Mouse (Mus musculus): ENCODE results near the gene Rrnad1. TPM values are rescaled to one million over a fixed set of nuclear protein-coding genes. Genes with fewer than 3 reads are reported as not detected.
A peak's percentile ranks its signal among the peaks of the same experiment; 100 is the strongest.

The Rrnad1 gene
- total and polyA plus RNA-seq, 3 experiments: 10.9 to 21.1 TPM; not detected in 1

- Histone ChIP-seq H3K27ac (ENCODE audit: control insufficient read depth, low read depth, low read length) (no peak overlapping the region), H3K79me2 (ENCODE audit: control insufficient read depth, insufficient read depth, low read length, poor library complexity) (peaks cover under 1% of the 10 kb centered on the region; the same call in 1 of the 2 replicates), H3K4me3 (ENCODE audit: control insufficient read depth in 1 of 2, insufficient read depth in 1 of 2, low read depth in 2 of 2, low read length in 2 of 2) (no peak overlapping the region), H3K4me1 (ENCODE audit: control insufficient read depth in 1 of 2, insufficient read depth in 2 of 2, low read length in 2 of 2) (no peaks in the 10 kb centered on the region; a peak in 1 of 4 replicates), H3K9me3 (replicated peaks; ENCODE audit: insufficient read depth, low read length) (no peaks in the 10 kb centered on the region), H3K9ac (ENCODE audit: control insufficient read depth, low read depth, low read length, poor library complexity, severe bottlenecking) (no peak overlapping the region), H3K36me3 (ENCODE audit: control insufficient read depth in 1 of 2, insufficient read depth in 2 of 2, low read length in 2 of 2) (peaks cover 0 to 31% of the 10 kb centered on the region in 2 experiments; a peak in 2 of 4 replicates), H3K27me3 (ENCODE audit: control insufficient read depth in 1 of 2, insufficient read depth in 2 of 2, low read length in 2 of 2) (no peaks in the 10 kb centered on the region)
- no peak for TF ChIP-seq MXI1 (IDR thresholded peaks at IDR 0.05; ENCODE audit: low read depth, low read length)
- no peak for TF ChIP-seq CHD2 (IDR thresholded peaks at IDR 0.05; ENCODE audit: low read length)
- TF ChIP-seq SIN3A (IDR thresholded peaks at IDR 0.05; ENCODE audit: low read length): no peak
- no peak for TF ChIP-seq NELFE (IDR thresholded peaks at IDR 0.05; ENCODE audit: low read depth, low read length)
- no peak for TF ChIP-seq GABPA (IDR thresholded peaks at IDR 0.05; ENCODE audit: low read depth, low read length)
- DNase-seq (ENCODE audit: low read depth, low spot score): no peak
These were observed 12.0 kb upstream of the Rrnad1 start for GRCm38 (mm10) chr3:87942471-87942870.

- Histone ChIP-seq H3K27ac (ENCODE audit: control insufficient read depth, low read depth, low read length) (no peak overlapping the region), H3K9ac (ENCODE audit: control insufficient read depth, low read depth, low read length, poor library complexity, severe bottlenecking) (no peak overlapping the region), H3K36me3 (ENCODE audit: control insufficient read depth in 1 of 2, insufficient read depth in 2 of 2, low read length in 2 of 2) (peaks cover 0 to 42% of the 10 kb centered on the region in 2 experiments; a peak in 3 of 4 replicates), H3K79me2 (ENCODE audit: control insufficient read depth, insufficient read depth, low read length, poor library complexity) (peaks cover 14% of the 10 kb centered on the region), H3K27me3 (ENCODE audit: control insufficient read depth in 1 of 2, insufficient read depth in 2 of 2, low read length in 2 of 2) (no peaks in the 10 kb centered on the region), H3K4me1 (ENCODE audit: control insufficient read depth in 1 of 2, insufficient read depth in 2 of 2, low read length in 2 of 2) (no peaks in the 10 kb centered on the region; a peak in 1 of 4 replicates), H3K9me3 (replicated peaks; ENCODE audit: insufficient read depth, low read length) (no peaks in the 10 kb centered on the region), H3K4me3 (ENCODE audit: control insufficient read depth in 1 of 2, insufficient read depth in 1 of 2, low read depth in 2 of 2, low read length in 2 of 2) (no peak overlapping the region)
- DNase-seq (ENCODE audit: low read depth, low spot score): no peak
- TF ChIP-seq EP300 (IDR thresholded peaks at IDR 0.05; ENCODE audit: low read depth in 1 of 2, low read length in 2 of 2) (no peak), UBTF (IDR thresholded peaks at IDR 0.05; ENCODE audit: borderline replicate concordance, insufficient read depth, low read depth, low read length) (no peak), MAFK (IDR thresholded peaks at IDR 0.05; ENCODE audit: borderline replicate concordance, low read depth, low read length) (no peak), SIN3A (IDR thresholded peaks at IDR 0.05; ENCODE audit: low read length) (no peak), ZC3H11A (IDR thresholded peaks at IDR 0.05; ENCODE audit: low read depth, low read length) (no peak), CHD1 (IDR thresholded peaks at IDR 0.05; ENCODE audit: low read depth, low read length) (no peak), MYB (IDR thresholded peaks at IDR 0.05; ENCODE audit: low read depth, low read length) (no peak), MAZ (IDR thresholded peaks at IDR 0.05; ENCODE audit: low read depth, low read length) (no peak), POLR2AphosphoS2 (IDR thresholded peaks at IDR 0.05; ENCODE audit: low read length) (no peak)
These were observed 10.1 kb upstream of the Rrnad1 start for GRCm38 (mm10) chr3:87940611-87941010.

- Histone ChIP-seq H3K4me3 (ENCODE audit: control insufficient read depth in 1 of 2, insufficient read depth in 1 of 2, low read depth in 2 of 2, low read length in 2 of 2) (no peak overlapping the region), H3K79me2 (ENCODE audit: control insufficient read depth, insufficient read depth, low read length, poor library complexity) (peaks cover 50% of the 10 kb centered on the region), H3K9me3 (replicated peaks; ENCODE audit: insufficient read depth, low read length) (no peaks in the 10 kb centered on the region), H3K4me1 (ENCODE audit: control insufficient read depth in 1 of 2, insufficient read depth in 2 of 2, low read length in 2 of 2) (peaks cover 0 to 16% of the 10 kb centered on the region in 2 experiments; a peak in 3 of 4 replicates), H3K36me3 (ENCODE audit: control insufficient read depth in 1 of 2, insufficient read depth in 2 of 2, low read length in 2 of 2) (peaks cover 29 to 41% of the 10 kb centered on the region in 2 experiments), H3K27ac (ENCODE audit: control insufficient read depth, low read depth, low read length) (no peak overlapping the region), H3K27me3 (ENCODE audit: control insufficient read depth in 1 of 2, insufficient read depth in 2 of 2, low read length in 2 of 2) (no peaks in the 10 kb centered on the region), H3K9ac (ENCODE audit: control insufficient read depth, low read depth, low read length, poor library complexity, severe bottlenecking) (no peak overlapping the region)
- peak; percentile 76 for DNase-seq (ENCODE audit: low read depth, low spot score)
- TF ChIP-seq CTCF (IDR thresholded peaks at IDR 0.05 in 2 of 3, conservative IDR thresholded peaks at IDR 0.05 in 1 of 3; ENCODE audit: control insufficient read depth in 1 of 3, insufficient read depth in 1 of 3, low read depth in 2 of 3, low read length in 3 of 3, poor library complexity in 1 of 3, severe bottlenecking in 1 of 3) (peak; percentile 89 to 94 (median 91)), POLR2AphosphoS5 (IDR thresholded peaks at IDR 0.05; ENCODE audit: borderline replicate concordance, low read depth, low read length) (no peak), CHD1 (IDR thresholded peaks at IDR 0.05; ENCODE audit: low read depth, low read length) (no peak), ELF1 (IDR thresholded peaks at IDR 0.05; ENCODE audit: low read depth, low read length) (no peak), JUND (IDR thresholded peaks at IDR 0.05; ENCODE audit: low read depth, low read length) (no peak), E2F4 (IDR thresholded peaks at IDR 0.05; ENCODE audit: borderline replicate concordance, low read depth, low read length) (no peak), ZMIZ1 (IDR thresholded peaks at IDR 0.05; ENCODE audit: low read depth, low read length) (no peak), TAL1 (IDR thresholded peaks at IDR 0.05; ENCODE audit: low read length) (no peak), NELFE (IDR thresholded peaks at IDR 0.05; ENCODE audit: low read depth, low read length) (no peak), EP300 (IDR thresholded peaks at IDR 0.05; ENCODE audit: low read depth in 1 of 2, low read length in 2 of 2) (no peak), MAZ (IDR thresholded peaks at IDR 0.05; ENCODE audit: low read depth, low read length) (0 out of 2 replicates have a peak, but pooled peaks have one; percentile 30), TCF12 (IDR thresholded peaks at IDR 0.05; ENCODE audit: low read depth, low read length) (no peak), HCFC1 (IDR thresholded peaks at IDR 0.05; ENCODE audit: low read depth, low read length) (no peak), MYB (IDR thresholded peaks at IDR 0.05; ENCODE audit: low read depth, low read length) (no peak), UBTF (IDR thresholded peaks at IDR 0.05; ENCODE audit: borderline replicate concordance, insufficient read depth, low read depth, low read length) (no peak), GATA1 (IDR thresholded peaks at IDR 0.05; ENCODE audit: low read depth, low read length) (no peak), SMC3 (IDR thresholded peaks at IDR 0.05; ENCODE audit: low read depth, low read length) (peak; percentile 71), RCOR1 (IDR thresholded peaks at IDR 0.05; ENCODE audit: low read depth, low read length) (no peak)
These were observed 5.3 kb upstream of the Rrnad1 start for GRCm38 (mm10) chr3:87935776-87936175.
